Mouse (Mus musculus) lung, embryonic 14.5 days (tissue): ENCODE measurements around the gene Pabpn1l. TPM values are rescaled to one million over a fixed set of nuclear protein-coding genes. Genes with fewer than 3 reads are reported as not detected.
A peak's percentile ranks its signal among the peaks of the same experiment; 100 is the strongest.

ENCODE experiments used
- ATAC-seq: fragments of 200-750 bp; cut with Nextera tagmentation; 2 replicates; pipeline ENCODE4 v1.8.0; 2017; ENCODE audit warnings: mild to moderate bottlenecking, moderate TSS enrichment, moderate library complexity; ENCODE audit not compliant: insufficient read depth
- DNase-seq: peaks from one replicate; pipeline ENCODE4 v3.0.0-alpha.2; 2015
- H3K27ac ChIP-seq: fragments of 300-500 bp; sonication (generic); 2 replicates; pipeline ENCODE4 v1.5.1; 2014; ENCODE audit warnings: low read depth, mild to moderate bottlenecking, moderate library complexity
- H3K27me3 ChIP-seq: fragments of 300-500 bp; sonication (generic); 2 replicates; pipeline ENCODE4 v1.6.1; 2014; ENCODE audit warnings: low read length, control low read depth; ENCODE audit not compliant: insufficient read depth
- H3K36me3 ChIP-seq: fragments of 300-500 bp; sonication (generic); 2 replicates; pipeline ENCODE4 v1.6.1; 2014; ENCODE audit warnings: control low read depth; ENCODE audit not compliant: insufficient read depth
- H3K4me1 ChIP-seq: fragments of 300-500 bp; sonication (generic); 2 replicates; pipeline ENCODE4 v1.6.1; 2014; ENCODE audit warnings: antibody characterized with exemption, control low read depth; ENCODE audit not compliant: insufficient read depth
- H3K4me2 ChIP-seq: fragments of 300-500 bp; sonication (generic); 2 replicates; pipeline ENCODE4 v1.6.1; 2014; ENCODE audit warnings: mild to moderate bottlenecking
- H3K4me3 ChIP-seq: fragments of 300-500 bp; sonication (generic); 2 replicates; pipeline ENCODE4 v1.5.1; 2014; ENCODE audit warnings: low read depth, low read length
- H3K9ac ChIP-seq: fragments of 300-500 bp; sonication (generic); 2 replicates; pipeline ENCODE4 v1.6.1; 2014
- H3K9me3 ChIP-seq: fragments of 300-500 bp; sonication (generic); 2 replicates; pipeline ENCODE4 v1.6.1; 2016; ENCODE audit warnings: low read depth, low read length, control low read depth
- CTCF ChIP-seq: IDR thresholded peaks from 2 replicates; pipeline ENCODE4 v1.5.1; 2016; ENCODE audit warnings: antibody characterized with exemption, low read depth
- WGBS: fragments of 180-500 bp; shearing (Covaris S2); extraction: QIAGEN DNeasy Blood & Tissue Kit; methylation state at CpG from one replicate; pipeline ENCODE4 v1.1.7; 2014; 5-methylcytosine and 5-hydroxymethylcytosine counted together
- polyA plus RNA-seq: library from polyadenylated mRNA; unstranded; fragments of >200 nt; fragmentation: Nextera tagmentation; extraction: Ambion mirVana; gene quantifications from 2 replicates; pipeline ENCODE4 v1.2.1, GENCODE M21; 2014

Pabpn1l gene
- polyA plus RNA-seq, 1 experiment from 2014 or later: not detected

DNA sequence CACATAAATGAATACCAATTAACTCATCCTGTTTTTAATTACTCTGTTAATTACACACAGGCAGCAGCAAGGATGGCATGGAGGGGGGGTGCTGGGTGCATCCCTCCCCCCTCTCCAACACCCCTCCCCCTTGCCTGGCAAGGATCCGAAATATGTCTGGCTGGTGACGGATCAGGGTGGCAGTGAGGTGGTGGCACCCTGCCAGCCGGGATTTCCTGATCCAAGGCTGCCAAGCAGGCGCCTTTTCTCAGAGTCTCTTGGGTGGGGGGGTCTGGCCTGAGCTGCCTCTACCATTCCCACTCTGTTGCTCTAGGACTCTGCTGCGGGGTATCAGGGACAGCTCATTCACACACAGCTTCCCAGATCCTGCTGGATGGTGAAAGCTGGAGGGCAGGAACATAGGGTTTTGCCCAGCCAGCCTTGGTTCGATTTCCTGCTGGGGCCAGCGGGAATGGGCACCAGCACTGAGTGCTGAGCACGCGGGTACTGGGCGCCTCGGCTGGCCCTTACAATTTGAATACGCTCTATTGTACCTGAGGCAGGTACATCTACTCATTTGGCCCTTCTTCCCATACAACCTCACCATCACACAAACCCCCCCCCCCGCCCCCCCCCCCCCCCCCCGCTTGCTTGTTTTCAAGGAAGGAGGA, 43.3 kb upstream of the Pabpn1l start:
- DNase-seq (peak; percentile 77), ATAC-seq (peak; percentile 45)
- no peaks in the 10 kb centered on the region for H3K36me3 ChIP-seq
- no peak overlapping the region for H3K4me3 ChIP-seq
- H3K9ac ChIP-seq: no peak overlapping the region
- TF ChIP-seq CTCF: no peak
- peaks cover 27% of the 10 kb centered on the region for H3K4me1 ChIP-seq
- no peaks in the 10 kb centered on the region for H3K9me3 ChIP-seq
- WGBS: 49% methylated on average over 12 of the region's 14 CpGs
- H3K27me3 ChIP-seq: peaks cover 7% of the 10 kb centered on the region
- peak overlapping the region; percentile 80 for H3K27ac ChIP-seq
- peak overlapping the region; percentile 35 for H3K4me2 ChIP-seq

DNA sequence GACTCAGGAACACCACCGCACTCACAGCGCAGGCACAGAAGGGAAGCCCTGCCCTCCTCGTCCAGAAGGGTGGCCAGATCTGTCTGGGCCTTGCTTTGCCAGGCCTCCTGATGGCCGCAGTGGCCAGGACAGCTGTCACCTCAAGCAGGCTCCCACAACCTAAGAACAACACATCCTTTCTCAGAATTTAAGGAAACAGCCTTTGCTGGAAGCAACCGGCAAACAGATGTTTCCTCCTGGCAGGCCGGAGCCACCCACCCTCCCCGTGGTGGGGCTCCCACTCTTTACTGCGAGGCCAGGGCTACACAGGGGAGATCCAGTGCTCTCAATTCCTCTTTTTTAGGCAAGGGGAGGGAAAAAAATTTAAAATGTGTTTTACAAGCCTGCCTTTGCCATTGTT, 42.7 kb upstream of the Pabpn1l start:
- ATAC-seq (peak; percentile 48; the same call in 1 of the 2 replicates), DNase-seq (peak; percentile 74)
- no peak overlapping the region for H3K4me3 ChIP-seq
- peak; percentile 15; the same call in 1 of the 2 replicates for TF ChIP-seq CTCF
- H3K27ac ChIP-seq: peak overlapping the region; percentile 80
- peak overlapping the region; percentile 35 for H3K4me2 ChIP-seq
- H3K36me3 ChIP-seq: no peaks in the 10 kb centered on the region
- H3K27me3 ChIP-seq: peaks cover 3% of the 10 kb centered on the region; the same call in 1 of the 2 replicates
- no peaks in the 10 kb centered on the region for H3K9me3 ChIP-seq
- WGBS: 29% methylated on average over 8 of the region's 8 CpGs
- H3K4me1 ChIP-seq: peaks cover 27% of the 10 kb centered on the region
- no peak overlapping the region for H3K9ac ChIP-seq

DNA sequence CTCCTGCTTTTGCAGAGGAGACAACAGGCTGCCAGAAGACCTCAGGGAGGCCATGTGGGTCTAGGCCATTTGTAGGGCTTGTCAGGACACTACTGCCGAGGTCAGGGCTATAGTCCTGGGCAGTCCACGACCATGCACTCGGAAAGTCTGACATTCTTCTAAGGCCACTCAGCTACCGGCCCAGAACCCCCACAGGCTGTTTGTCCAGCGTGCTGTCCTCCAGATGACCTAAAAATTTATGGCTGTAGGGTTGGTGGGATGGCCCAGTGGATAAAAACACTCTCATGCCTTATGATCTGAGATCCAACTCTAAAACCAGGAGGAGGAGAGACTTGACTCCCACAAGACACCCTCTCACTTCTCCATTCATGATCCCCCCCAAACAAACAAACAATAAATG, 41.1 kb upstream of the Pabpn1l start:
- ATAC-seq (no peak), DNase-seq (no peak)
- TF ChIP-seq CTCF: no peak
- Histone ChIP-seq H3K27me3 (no peaks in the 10 kb centered on the region), H3K27ac (no peak overlapping the region), H3K4me1 (peaks cover 27% of the 10 kb centered on the region), H3K4me3 (no peak overlapping the region), H3K4me2 (no peak overlapping the region), H3K9me3 (no peaks in the 10 kb centered on the region), H3K36me3 (no peaks in the 10 kb centered on the region), H3K9ac (no peak overlapping the region)
- 53% methylated on average over 5 of the region's 5 CpGs for WGBS

DNA sequence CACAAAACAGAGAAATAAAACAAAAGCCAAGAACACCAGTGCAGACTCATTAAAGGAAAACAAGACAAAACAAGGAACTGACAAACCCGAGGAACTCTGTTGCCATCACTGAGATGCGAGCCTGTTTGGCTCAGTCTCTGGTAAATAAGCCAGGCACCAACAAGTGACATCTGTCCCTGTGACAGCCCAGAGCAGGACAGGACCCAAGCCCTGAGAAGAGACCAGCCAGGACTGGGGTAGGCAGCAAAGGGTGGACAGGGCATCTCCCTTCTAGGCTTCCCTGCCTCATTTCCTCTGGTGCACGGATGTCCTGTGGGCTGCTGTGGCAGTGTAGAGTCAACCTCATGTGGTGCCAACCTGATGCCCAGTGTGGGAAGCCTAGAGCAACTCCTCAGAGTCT, 40.6 kb upstream of the Pabpn1l start:
- peaks cover 32% of the 10 kb centered on the region for H3K4me1 ChIP-seq
- H3K36me3 ChIP-seq: no peaks in the 10 kb centered on the region
- no peak for DNase-seq
- H3K27me3 ChIP-seq: no peaks in the 10 kb centered on the region
- no peak for ATAC-seq
- H3K4me2 ChIP-seq: no peak overlapping the region
- H3K9ac ChIP-seq: no peak overlapping the region
- no peak for TF ChIP-seq CTCF
- no peak overlapping the region for H3K4me3 ChIP-seq
- no peaks in the 10 kb centered on the region for H3K9me3 ChIP-seq
- no peak overlapping the region for H3K27ac ChIP-seq
- 55% methylated on average over 3 of the region's 3 CpGs for WGBS

DNA sequence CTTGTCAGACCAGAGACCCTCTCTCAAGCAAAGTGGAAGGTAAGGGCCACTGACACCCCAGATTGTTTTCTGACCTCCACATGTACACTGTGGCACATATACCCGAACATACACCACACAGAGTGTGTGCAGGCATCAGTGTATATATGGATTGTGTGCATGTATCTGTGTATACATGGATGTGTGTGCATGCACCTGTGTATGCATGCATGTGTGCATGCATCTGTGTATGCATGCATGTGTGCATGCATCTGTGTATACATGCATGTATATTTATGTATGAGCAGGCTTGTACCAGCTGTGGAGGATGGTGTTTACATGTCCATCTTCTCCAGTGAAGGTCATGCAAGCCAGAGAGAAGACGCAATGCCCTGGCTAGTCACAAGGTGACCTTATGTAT, 39.4 kb upstream of the Pabpn1l start:
- H3K27me3 ChIP-seq: no peaks in the 10 kb centered on the region
- no peak overlapping the region for H3K9ac ChIP-seq
- H3K36me3 ChIP-seq: no peaks in the 10 kb centered on the region
- ATAC-seq: no peak
- DNase-seq: no peak
- no peak overlapping the region for H3K4me3 ChIP-seq
- no peaks in the 10 kb centered on the region for H3K9me3 ChIP-seq
- 60% methylated on average over 2 of the region's 2 CpGs for WGBS
- H3K4me2 ChIP-seq: no peak overlapping the region
- no peak overlapping the region for H3K27ac ChIP-seq
- H3K4me1 ChIP-seq: peaks cover 30% of the 10 kb centered on the region
- TF ChIP-seq CTCF: no peak

DNA sequence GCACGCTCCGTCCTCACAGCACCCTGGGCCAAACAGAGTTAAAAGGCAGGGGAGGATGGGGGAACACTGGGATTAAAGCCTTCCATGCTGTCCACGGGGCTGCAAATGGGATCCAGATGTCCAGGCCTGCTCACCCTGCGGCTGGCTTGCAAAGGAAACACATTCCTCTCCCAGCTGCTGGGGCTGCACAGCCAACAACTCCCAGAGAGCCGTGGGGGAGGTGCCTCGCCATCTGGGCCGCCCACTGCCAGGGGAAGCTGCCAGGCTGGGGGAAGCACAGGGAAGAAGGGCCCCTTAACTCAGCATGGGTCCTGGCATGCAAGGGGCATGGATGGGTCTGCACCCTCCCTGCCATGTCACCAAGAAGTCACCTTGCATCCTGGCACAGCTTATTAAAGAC, 38.6 kb upstream of the Pabpn1l start:
- H3K4me3 ChIP-seq: no peak overlapping the region
- peak; percentile 85 for ATAC-seq
- no peak overlapping the region for H3K9ac ChIP-seq
- no peaks in the 10 kb centered on the region for H3K36me3 ChIP-seq
- no peaks in the 10 kb centered on the region for H3K9me3 ChIP-seq
- H3K27ac ChIP-seq: peak overlapping the region; percentile 65; the same call in 1 of the 2 replicates
- peak; percentile 91 for DNase-seq
- no peak for TF ChIP-seq CTCF
- no peaks in the 10 kb centered on the region for H3K27me3 ChIP-seq
- H3K4me2 ChIP-seq: peak overlapping the region; percentile 29
- H3K4me1 ChIP-seq: peaks cover 25% of the 10 kb centered on the region
- WGBS: 11% methylated on average over 7 of the region's 7 CpGs

DNA sequence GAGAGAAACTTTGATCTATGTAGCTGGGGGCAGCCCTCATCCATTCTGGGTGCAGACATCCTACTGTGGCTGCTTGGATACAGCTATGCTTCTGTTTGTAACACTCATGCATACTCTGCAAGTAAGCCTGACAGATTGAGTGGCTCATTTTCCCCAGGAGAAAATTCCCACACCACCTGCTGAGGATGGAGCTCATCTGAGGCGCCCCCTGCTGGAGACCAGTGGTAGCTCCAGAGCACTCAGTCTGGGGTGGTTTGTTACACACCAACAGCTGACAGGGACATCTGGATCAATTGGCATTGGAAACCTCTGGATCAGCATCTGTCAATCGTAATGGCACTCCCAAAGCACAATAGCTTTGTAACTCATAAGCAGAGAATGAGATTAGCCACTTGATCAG, 37.5 kb upstream of the Pabpn1l start:
- Histone ChIP-seq H3K9me3 (no peaks in the 10 kb centered on the region), H3K4me1 (peaks cover 24% of the 10 kb centered on the region), H3K4me3 (no peak overlapping the region), H3K27ac (no peak overlapping the region), H3K36me3 (no peaks in the 10 kb centered on the region), H3K27me3 (no peaks in the 10 kb centered on the region), H3K4me2 (no peak overlapping the region), H3K9ac (no peak overlapping the region)
- peak; percentile 68 for TF ChIP-seq CTCF
- DNase-seq (no peak), ATAC-seq (no peak)
- WGBS: 78% methylated on average over 2 of the region's 2 CpGs
